ENCODE assay signal across 13 mouse cellular contexts in genomic region chr11:85609303-85609940, GRCm38 (mm10).
A peak's percentile ranks its signal among the peaks of the same experiment; 100 is the strongest.
DNase-seq lines count a peak whose midpoint lies in the region; ATAC-seq and TF ChIP-seq lines count a peak whose summit lies in the region.
"Had no signal": no experiment of that assay in that cellular context is flagged by ENCODE, and none has a peak within 500 bp of the region (broad histone marks: within the 10 kb centered on the region; RNA-seq: fewer than 3 reads in every experiment).

No protein-coding gene starts in this region.

- TF ChIP-seq CTCF in hindbrain, postnatal 0 days (IDR thresholded peaks at IDR 0.05; ENCODE audit: low read depth): no peak

- no peak overlapping the region for H3K9ac ChIP-seq in hindbrain, postnatal 0 days (replicated peaks; ENCODE audit: low read length)
- no peak overlapping the region for H3K9ac ChIP-seq in forebrain, embryonic 14.5 days (ENCODE audit: low read length)
- H3K9ac ChIP-seq: embryonic facial prominence, embryonic 13.5 days; intestine, embryonic 15.5 days; neural tube, embryonic 13.5 days had no signal

- no peaks in the 10 kb centered on the region for H3K4me1 ChIP-seq in hindbrain, postnatal 0 days (ENCODE audit: insufficient read depth, low read length)
- H3K4me1 ChIP-seq in hindbrain, embryonic 10.5 days (replicated peaks): no peaks in the 10 kb centered on the region
- no peaks in the 10 kb centered on the region for H3K4me1 ChIP-seq in forebrain, embryonic 14.5 days (ENCODE audit: control insufficient read depth, insufficient read depth, low read length)
- H3K4me1 ChIP-seq: midbrain, embryonic 10.5 days; neural tube, embryonic 13.5 days had no signal

- no peak overlapping the region for H3K4me2 ChIP-seq in hindbrain, postnatal 0 days (ENCODE audit: low read depth, low read length)
- no peak overlapping the region for H3K4me2 ChIP-seq in forebrain, embryonic 14.5 days (ENCODE audit: low read length)
- H3K4me2 ChIP-seq: embryonic facial prominence, embryonic 13.5 days; intestine, embryonic 15.5 days; neural tube, embryonic 13.5 days had no signal

- H3K4me3 ChIP-seq in hindbrain, postnatal 0 days (ENCODE audit: low read length): no peak overlapping the region
- no peak overlapping the region for H3K4me3 ChIP-seq in hindbrain, embryonic 10.5 days
- no peak overlapping the region for H3K4me3 ChIP-seq in forebrain, embryonic 14.5 days (ENCODE audit: low read depth, low read length)
- H3K4me3 ChIP-seq: embryonic facial prominence, embryonic 13.5 days; intestine, embryonic 15.5 days; midbrain, embryonic 10.5 days; neural tube, embryonic 13.5 days had no signal

- WGBS in hindbrain, postnatal 0 days: 58% methylated on average over 5 of the region's 5 CpGs
- WGBS in hindbrain, embryonic 10.5 days: 74% methylated on average over 5 of the region's 5 CpGs
- 77% methylated on average over 5 of the region's 5 CpGs for WGBS in forebrain, embryonic 14.5 days

- no peaks in the 10 kb centered on the region for H3K9me3 ChIP-seq in hindbrain, postnatal 0 days (ENCODE audit: low read length)
- no peaks in the 10 kb centered on the region for H3K9me3 ChIP-seq in hindbrain, embryonic 10.5 days
- no peaks in the 10 kb centered on the region for H3K9me3 ChIP-seq in forebrain, embryonic 14.5 days (replicated peaks; ENCODE audit: control insufficient read depth, low read length)
- H3K9me3 ChIP-seq: embryonic facial prominence, embryonic 13.5 days; intestine, embryonic 15.5 days; midbrain, embryonic 10.5 days; neural tube, embryonic 13.5 days had no signal

- no peak overlapping the region for H3K27ac ChIP-seq in hindbrain, postnatal 0 days
- no peak overlapping the region for H3K27ac ChIP-seq in hindbrain, embryonic 10.5 days
- no peak overlapping the region for H3K27ac ChIP-seq in forebrain, embryonic 14.5 days (ENCODE audit: low read depth, low read length)
- H3K27ac ChIP-seq: embryonic facial prominence, embryonic 13.5 days; intestine, embryonic 15.5 days; midbrain, embryonic 10.5 days; neural tube, embryonic 13.5 days had no signal

- no peaks in the 10 kb centered on the region for H3K36me3 ChIP-seq in hindbrain, postnatal 0 days (ENCODE audit: insufficient read depth, low read length)
- H3K36me3 ChIP-seq in hindbrain, embryonic 10.5 days: no peaks in the 10 kb centered on the region
- H3K36me3 ChIP-seq in forebrain, embryonic 14.5 days (ENCODE audit: control insufficient read depth, insufficient read depth, low read length): no peaks in the 10 kb centered on the region
- H3K36me3 ChIP-seq: embryonic facial prominence, embryonic 13.5 days; intestine, embryonic 15.5 days; midbrain, embryonic 10.5 days; neural tube, embryonic 13.5 days had no signal

- no peak for ATAC-seq in hindbrain, postnatal 0 days
- no peak for ATAC-seq in forebrain, embryonic 14.5 days
- ATAC-seq: intestine, embryonic 15.5 days had no signal

- DNase-seq in hindbrain, postnatal 0 days (ENCODE audit: low spot score): peak; percentile 37
- no peak for DNase-seq in hindbrain, embryonic 10.5 days (ENCODE audit: low spot score)
- DNase-seq in 3134 (ENCODE audit: extremely low read depth, insufficient read length, low spot score) (peak; percentile 12), 3T3-L1 (ENCODE audit: low read depth, low spot score) (peak; percentile 70)
- peak; percentile 58 to 63 for DNase-seq in cerebellum, postnatal 25 days
- no peak for DNase-seq in kidney, postnatal 25 days
- DNase-seq in forebrain, embryonic 14.5 days (ENCODE audit: low spot score): no peak
- DNase-seq: spleen, adult 18-20 months; thymus, postnatal 14 days had no signal

- H3K27me3 ChIP-seq in hindbrain, postnatal 0 days (ENCODE audit: insufficient read depth, low read length): no peaks in the 10 kb centered on the region
- no peaks in the 10 kb centered on the region for H3K27me3 ChIP-seq in hindbrain, embryonic 10.5 days (ENCODE audit: insufficient read depth, poor library complexity, severe bottlenecking)
- H3K27me3 ChIP-seq in forebrain, embryonic 14.5 days (replicated peaks; ENCODE audit: control insufficient read depth, insufficient read depth, low read length): no peaks in the 10 kb centered on the region
- H3K27me3 ChIP-seq: embryonic facial prominence, embryonic 13.5 days; intestine, embryonic 15.5 days; neural tube, embryonic 13.5 days had no signal

Comparison
In these comparisons a context has a peak if more than half of its experiments do, and no peak if none do; other contexts are left out.
1. DNase-seq: peak in hindbrain, postnatal 0 days (single experiment), 3134 (single experiment), 3T3-L1 (single experiment) and cerebellum, postnatal 25 days (2 of 2); none in hindbrain, embryonic 10.5 days (single experiment), kidney, postnatal 25 days (0 of 2) and forebrain, embryonic 14.5 days (single experiment).